Mouse (Mus musculus): ENCODE results near the gene Nin. TPM values are rescaled to one million over a fixed set of nuclear protein-coding genes. Genes with fewer than 3 reads are reported as not detected.
A peak's percentile ranks its signal among the peaks of the same experiment; 100 is the strongest.

The Nin gene
- 2.2 and 3.4 TPM in 2 replicates for polyA plus RNA-seq (2015; fragmentation: Nextera tagmentation; extraction: Ambion mirVana)

DNA sequence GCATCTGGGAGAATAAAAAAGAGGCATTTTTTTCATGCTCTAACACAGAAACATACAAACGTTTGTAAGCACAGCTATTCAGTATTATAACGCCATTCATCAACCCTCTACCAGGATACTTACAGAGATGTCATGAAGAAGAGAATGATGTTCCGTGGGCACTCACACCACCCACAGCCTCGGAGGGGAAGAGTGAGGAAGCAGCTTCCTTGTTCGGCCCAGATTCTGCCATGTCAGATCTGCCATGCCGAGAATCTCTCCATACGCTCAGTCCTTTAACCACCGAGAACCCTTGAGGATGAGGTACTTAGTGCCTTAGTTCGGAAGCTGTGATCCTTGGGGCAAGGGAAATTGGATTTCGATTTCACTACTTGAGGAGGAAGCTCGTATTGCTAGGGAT lies at the start of gene Nin:
Gene Nin (minus strand): TSS at position 367 of the 400 bp plus-strand sequence.
- no peaks in the 10 kb centered on the region for H3K9me3 ChIP-seq (ENCODE audit: control insufficient read depth)
- no peak within 1 kb of the TSS for H3K4me2 ChIP-seq (replicated peaks; ENCODE audit: low read depth)
- H3K27ac ChIP-seq (ENCODE audit: low read depth, low read length): no peak within 1 kb of the TSS
- H3K27me3 ChIP-seq (replicated peaks; ENCODE audit: control insufficient read depth, insufficient read depth, low read length): no peaks in the 10 kb centered on the region
- no peak for TF ChIP-seq CTCF (IDR thresholded peaks at IDR 0.05; ENCODE audit: low read depth)
- H3K36me3 ChIP-seq (ENCODE audit: control insufficient read depth, insufficient read depth): no peaks in the 10 kb centered on the region
- H3K4me3 ChIP-seq (ENCODE audit: low read depth, low read length): no peak within 1 kb of the TSS
- H3K4me1 ChIP-seq (replicated peaks; ENCODE audit: control insufficient read depth, insufficient read depth, low read length): peaks cover 10% of the 10 kb centered on the region; the same call in 1 of the 2 replicates
- WGBS: 77% methylated on average over 11 of the region's 11 CpGs
- ATAC-seq: no peak
- H3K9ac ChIP-seq (ENCODE audit: low read depth, low read length): no peak within 1 kb of the TSS

DNA sequence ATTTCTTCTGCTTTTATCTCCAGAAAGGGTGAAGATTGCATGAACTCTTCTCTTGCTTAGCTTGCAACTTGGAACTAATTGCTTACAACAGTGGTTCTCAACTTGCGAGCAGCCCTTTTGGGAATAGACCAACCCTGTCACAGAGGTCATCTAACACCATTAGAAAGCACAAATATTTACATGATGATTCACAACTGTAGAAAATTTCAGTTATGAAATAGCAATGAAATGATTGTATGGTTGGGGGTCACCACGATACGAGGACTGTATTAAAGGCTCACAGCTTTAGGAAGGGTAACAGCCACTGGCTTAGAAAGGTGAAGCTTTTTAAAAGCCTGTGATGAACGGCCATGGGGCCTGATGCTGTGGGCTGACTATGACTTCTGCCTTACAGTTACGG lies 47.5 kb upstream of the Nin start:
- H3K27me3 ChIP-seq (replicated peaks; ENCODE audit: control insufficient read depth, insufficient read depth, low read length): no peaks in the 10 kb centered on the region
- no peak overlapping the region for H3K27ac ChIP-seq (ENCODE audit: low read depth, low read length)
- WGBS: 57% methylated on average over 5 of the region's 5 CpGs
- H3K36me3 ChIP-seq (ENCODE audit: control insufficient read depth, insufficient read depth): no peaks in the 10 kb centered on the region
- TF ChIP-seq CTCF (IDR thresholded peaks at IDR 0.05; ENCODE audit: low read depth): no peak
- no peak overlapping the region for H3K9ac ChIP-seq (ENCODE audit: low read depth, low read length)
- ATAC-seq: no peak
- H3K4me2 ChIP-seq (replicated peaks; ENCODE audit: low read depth): no peak overlapping the region
- no peak overlapping the region for H3K4me3 ChIP-seq (ENCODE audit: low read depth, low read length)
- H3K4me1 ChIP-seq (replicated peaks; ENCODE audit: control insufficient read depth, insufficient read depth, low read length): no peaks in the 10 kb centered on the region
- no peaks in the 10 kb centered on the region for H3K9me3 ChIP-seq (ENCODE audit: control insufficient read depth)

DNA sequence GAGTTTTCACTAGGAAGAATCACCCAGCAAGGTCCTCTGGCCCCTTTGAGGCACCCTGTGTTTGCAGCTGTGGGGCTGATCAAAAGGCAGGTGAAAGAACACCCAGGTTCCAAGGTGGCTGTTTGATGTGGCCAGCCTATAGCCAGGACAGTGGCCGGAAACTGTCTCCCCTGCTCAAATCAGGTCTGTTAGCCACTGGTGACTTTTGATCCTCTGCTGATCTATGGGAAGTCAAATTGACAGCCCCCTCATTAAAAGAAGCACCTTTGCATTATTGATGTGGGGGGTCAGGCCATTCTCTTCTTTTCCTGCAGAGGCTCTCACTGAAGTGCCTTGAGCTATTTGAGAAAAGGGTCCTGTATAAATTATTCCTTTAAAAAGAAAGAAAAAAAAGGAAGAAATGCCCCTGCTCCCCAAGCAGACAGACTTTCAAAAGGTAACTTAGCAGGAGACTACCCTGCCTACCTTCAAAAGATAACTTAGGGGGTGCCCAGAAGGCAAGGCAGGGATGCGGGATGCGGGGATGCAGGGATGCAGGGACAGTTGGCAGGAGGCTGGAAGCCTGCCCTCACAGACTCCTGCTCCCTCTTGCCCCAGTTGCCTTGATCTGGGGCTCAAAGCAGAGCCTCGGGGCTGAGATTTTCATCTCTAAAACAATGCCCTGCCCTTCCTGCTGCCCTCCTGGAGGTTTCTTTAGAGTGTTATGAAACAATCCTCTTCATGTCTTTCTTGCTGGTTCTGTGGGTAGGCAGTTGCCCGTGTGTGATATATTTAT lies 44.0 kb upstream of the Nin start:
- Histone ChIP-seq H3K4me2 (replicated peaks; ENCODE audit: low read depth) (no peak overlapping the region), H3K9me3 (ENCODE audit: control insufficient read depth) (no peaks in the 10 kb centered on the region), H3K36me3 (ENCODE audit: control insufficient read depth, insufficient read depth) (no peaks in the 10 kb centered on the region), H3K4me3 (ENCODE audit: low read depth, low read length) (no peak overlapping the region), H3K27ac (ENCODE audit: low read depth, low read length) (no peak overlapping the region), H3K4me1 (replicated peaks; ENCODE audit: control insufficient read depth, insufficient read depth, low read length) (no peaks in the 10 kb centered on the region), H3K27me3 (replicated peaks; ENCODE audit: control insufficient read depth, insufficient read depth, low read length) (no peaks in the 10 kb centered on the region), H3K9ac (ENCODE audit: low read depth, low read length) (no peak overlapping the region)
- no peak for TF ChIP-seq CTCF (IDR thresholded peaks at IDR 0.05; ENCODE audit: low read depth)
- ATAC-seq: no peak
- 57% methylated on average over 5 of the region's 5 CpGs for WGBS

DNA sequence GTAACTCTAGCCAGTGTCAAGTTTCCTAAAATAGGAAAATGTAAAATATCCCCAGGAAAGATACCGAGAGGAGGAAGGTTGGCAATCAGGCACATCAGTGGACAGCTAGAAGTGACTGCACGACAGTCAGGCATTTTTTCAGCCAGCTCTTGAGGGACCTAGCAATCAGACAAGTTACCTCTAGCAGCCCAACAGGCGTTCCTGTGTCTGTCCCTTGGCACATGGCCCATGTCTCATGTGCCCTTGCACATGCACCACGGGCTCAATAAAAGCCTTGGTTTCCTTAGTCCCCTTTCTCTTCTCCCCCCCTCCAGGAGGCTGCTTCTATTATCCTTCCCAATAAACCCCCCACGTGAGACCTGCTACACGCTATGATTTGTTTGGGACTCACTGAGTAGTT lies 42.7 kb upstream of the Nin start:
- WGBS: 72% methylated on average over 6 of the region's 6 CpGs
- TF ChIP-seq CTCF (IDR thresholded peaks at IDR 0.05; ENCODE audit: low read depth): no peak
- H3K36me3 ChIP-seq (ENCODE audit: control insufficient read depth, insufficient read depth): no peaks in the 10 kb centered on the region
- H3K4me1 ChIP-seq (replicated peaks; ENCODE audit: control insufficient read depth, insufficient read depth, low read length): no peaks in the 10 kb centered on the region
- H3K9me3 ChIP-seq (ENCODE audit: control insufficient read depth): no peaks in the 10 kb centered on the region
- H3K27ac ChIP-seq (ENCODE audit: low read depth, low read length): no peak overlapping the region
- no peak overlapping the region for H3K4me2 ChIP-seq (replicated peaks; ENCODE audit: low read depth)
- H3K4me3 ChIP-seq (ENCODE audit: low read depth, low read length): no peak overlapping the region
- no peak for ATAC-seq
- H3K9ac ChIP-seq (ENCODE audit: low read depth, low read length): no peak overlapping the region
- no peaks in the 10 kb centered on the region for H3K27me3 ChIP-seq (replicated peaks; ENCODE audit: control insufficient read depth, insufficient read depth, low read length)

DNA sequence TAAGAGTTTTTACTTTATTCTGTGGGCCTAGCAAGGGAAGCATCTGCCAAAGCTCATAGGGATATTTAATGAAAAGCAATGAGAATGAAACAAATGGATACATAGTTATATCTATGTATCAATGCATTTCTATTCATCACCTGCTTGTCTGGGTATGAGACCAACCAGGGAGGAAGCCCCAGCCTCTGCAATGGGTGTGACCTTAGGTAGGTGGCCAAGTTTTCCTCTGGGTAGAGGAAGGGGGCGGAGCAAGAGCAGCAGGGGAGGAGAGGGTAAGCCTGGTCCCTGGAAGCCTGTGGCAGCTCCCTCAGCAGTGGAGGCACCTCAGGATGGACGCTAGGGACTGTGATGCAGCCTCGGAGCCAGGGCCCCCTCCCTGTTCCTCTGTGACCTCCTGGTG lies 40.3 kb upstream of the Nin start, which contains the start of gene Abhd12b:
Gene Abhd12b (plus strand): TSS at position 301 of the 400 bp plus-strand sequence.
- Histone ChIP-seq H3K27me3 (replicated peaks; ENCODE audit: control insufficient read depth, insufficient read depth, low read length) (no peaks in the 10 kb centered on the region), H3K27ac (ENCODE audit: low read depth, low read length) (no peak within 1 kb of the TSS), H3K9ac (ENCODE audit: low read depth, low read length) (no peak within 1 kb of the TSS), H3K4me3 (ENCODE audit: low read depth, low read length) (no peak within 1 kb of the TSS), H3K9me3 (ENCODE audit: control insufficient read depth) (no peaks in the 10 kb centered on the region), H3K36me3 (ENCODE audit: control insufficient read depth, insufficient read depth) (no peaks in the 10 kb centered on the region), H3K4me1 (replicated peaks; ENCODE audit: control insufficient read depth, insufficient read depth, low read length) (no peaks in the 10 kb centered on the region), H3K4me2 (replicated peaks; ENCODE audit: low read depth) (no peak within 1 kb of the TSS)
- 66% methylated on average over 3 of the region's 3 CpGs for WGBS
- ATAC-seq: no peak
- TF ChIP-seq CTCF (IDR thresholded peaks at IDR 0.05; ENCODE audit: low read depth): no peak

DNA sequence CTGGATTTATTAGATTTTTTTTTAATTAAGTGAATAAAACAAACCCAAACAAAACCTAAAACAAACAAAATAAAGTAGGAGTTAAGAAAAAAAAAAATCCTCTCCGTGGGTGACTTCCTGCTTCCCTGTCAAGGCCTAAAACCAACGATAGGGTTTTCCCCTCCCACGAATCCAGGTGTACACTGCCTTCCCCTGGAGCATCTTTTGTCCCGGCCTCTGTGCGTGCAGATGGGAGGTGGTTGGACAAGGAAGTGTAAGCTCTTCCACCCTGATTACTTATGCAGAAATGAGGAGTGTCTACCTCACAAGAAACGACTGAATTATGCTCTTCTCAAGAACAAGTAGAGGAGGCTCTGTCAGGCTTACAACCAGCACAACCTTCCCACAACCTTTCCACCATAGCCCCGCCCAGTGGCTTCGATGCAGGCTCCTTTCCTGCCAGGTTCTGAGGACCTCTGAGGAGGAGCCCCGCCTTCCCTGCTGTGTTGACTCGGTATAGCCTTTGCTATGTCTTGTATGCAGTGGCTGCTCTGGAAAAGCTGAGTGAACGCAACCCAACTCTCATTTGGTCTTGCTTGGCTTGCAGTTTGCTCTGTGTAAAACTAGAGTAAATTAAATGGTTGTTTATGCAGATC lies 35.2 kb upstream of the Nin start:
- Histone ChIP-seq H3K9ac (ENCODE audit: low read depth, low read length) (0 out of 2 replicates have a peak overlapping the region, but pooled peaks have one; percentile 22), H3K4me3 (ENCODE audit: low read depth, low read length) (peak overlapping the region; percentile 32), H3K9me3 (ENCODE audit: control insufficient read depth) (no peaks in the 10 kb centered on the region), H3K27ac (ENCODE audit: low read depth, low read length) (no peak overlapping the region), H3K27me3 (replicated peaks; ENCODE audit: control insufficient read depth, insufficient read depth, low read length) (no peaks in the 10 kb centered on the region), H3K36me3 (ENCODE audit: control insufficient read depth, insufficient read depth) (no peaks in the 10 kb centered on the region), H3K4me2 (replicated peaks; ENCODE audit: low read depth) (peak overlapping the region; percentile 59), H3K4me1 (replicated peaks; ENCODE audit: control insufficient read depth, insufficient read depth, low read length) (no peaks in the 10 kb centered on the region)
- no peak for TF ChIP-seq CTCF (IDR thresholded peaks at IDR 0.05; ENCODE audit: low read depth)
- ATAC-seq: no peak
- 15% methylated on average over 11 of the region's 11 CpGs for WGBS

Data from intestine, postnatal 0 days (tissue).